Mouse (Mus musculus) midbrain, embryonic 15.5 days (tissue): ENCODE results near the gene Hist2h2ac. TPM values are rescaled to one million over a fixed set of nuclear protein-coding genes. Genes with fewer than 3 reads are reported as not detected.
"Not testable (repeated sequence)": the region's sequence is repeated elsewhere in the genome, so short reads cannot be mapped to it uniquely, and the experiment has no call there.

Source experiments
- ATAC-seq: fragments of 200-750 bp; cut with Nextera tagmentation; replicated peaks from 2 replicates; pipeline ENCODE4 v1.8.0; 2017; ENCODE audit warnings: moderate TSS enrichment
- H3K27ac ChIP-seq: fragments of 300-500 bp; sonication (generic); 2 replicates; pipeline ENCODE4 v1.5.1; 2015; ENCODE audit warnings: mild to moderate bottlenecking, inconsistent platforms
- H3K27me3 ChIP-seq: fragments of 300-500 bp; sonication (generic); replicated peaks from 2 replicates; pipeline ENCODE4 v1.6.1; 2015; ENCODE audit warnings: inconsistent platforms
- H3K36me3 ChIP-seq: fragments of 300-500 bp; sonication (generic); replicated peaks from 2 replicates; pipeline ENCODE4 v1.6.1; 2015; ENCODE audit warnings: inconsistent platforms
- H3K4me1 ChIP-seq: fragments of 300-500 bp; sonication (generic); 2 replicates; pipeline ENCODE4 v1.6.1; 2015; ENCODE audit warnings: inconsistent platforms
- H3K4me2 ChIP-seq: fragments of 300-500 bp; sonication (generic); 2 replicates; pipeline ENCODE4 v1.6.1; 2015; ENCODE audit warnings: inconsistent platforms, mild to moderate bottlenecking, moderate library complexity
- H3K4me3 ChIP-seq: fragments of 300-500 bp; sonication (generic); 2 replicates; pipeline ENCODE4 v1.5.1; 2015; ENCODE audit warnings: mild to moderate bottlenecking, inconsistent platforms
- H3K9ac ChIP-seq: fragments of 300-500 bp; sonication (generic); 2 replicates; pipeline ENCODE4 v1.6.1; 2015; ENCODE audit warnings: mild to moderate bottlenecking, inconsistent platforms
- H3K9me3 ChIP-seq: fragments of 300-500 bp; sonication (generic); 2 replicates; pipeline ENCODE4 v1.6.1; 2016; ENCODE audit warnings: inconsistent platforms
- WGBS: fragments of 180-500 bp; shearing (Covaris S2); methylation state at CpG from one replicate; pipeline ENCODE4 v1.1.7; 2015; ENCODE audit warnings: mixed read lengths; 5-methylcytosine and 5-hydroxymethylcytosine counted together
- polyA plus RNA-seq: library from polyadenylated mRNA; unstranded; fragments of >200 nt; fragmentation: Nextera tagmentation; extraction: Ambion mirVana; gene quantifications from 2 replicates; pipeline ENCODE4 v1.2.1, GENCODE M21; 2015

The Hist2h2ac gene
- polyA plus RNA-seq, 1 experiment from 2014 or later: 1.8 TPM

GRCm38 (mm10) chr3:96219191-96219641 lies 1.5 kb downstream of the Hist2h2ac start:
- Histone ChIP-seq H3K4me3 (peak overlapping the region; percentile 74), H3K27ac (peak overlapping the region; percentile 98), H3K4me2 (peak overlapping the region; percentile 93), H3K27me3 (no peaks in the 10 kb centered on the region), H3K4me1 (peaks cover 23% of the 10 kb centered on the region), H3K9me3 (no peaks in the 10 kb centered on the region), H3K36me3 (no peaks in the 10 kb centered on the region), H3K9ac (peak overlapping the region; percentile 87)
- ATAC-seq: peak; percentile 31
- WGBS: under 1% methylated on average over 12 of the region's 12 CpGs

GRCm38 (mm10) chr3:96209242-96209641 lies 11.4 kb downstream of the Hist2h2ac start:
- H3K27me3 ChIP-seq: no peaks in the 10 kb centered on the region
- no peak overlapping the region for H3K4me2 ChIP-seq
- no peaks in the 10 kb centered on the region for H3K9me3 ChIP-seq

GRCm38 (mm10) chr3:96207819-96208218 lies 12.9 kb downstream of the Hist2h2ac start:
- H3K27me3 ChIP-seq: no peaks in the 10 kb centered on the region
- 87% methylated on average over 3 of the region's 3 CpGs for WGBS
- no peak for ATAC-seq
- no peak overlapping the region for H3K4me2 ChIP-seq
- no peak overlapping the region for H3K27ac ChIP-seq
- no peaks in the 10 kb centered on the region for H3K36me3 ChIP-seq
- H3K9ac ChIP-seq: no peak overlapping the region
- H3K9me3 ChIP-seq: no peaks in the 10 kb centered on the region
- no peaks in the 10 kb centered on the region for H3K4me1 ChIP-seq
- no peak overlapping the region for H3K4me3 ChIP-seq

More at GRCm38 (mm10) chr3:96209242-96209641, 11.4 kb downstream of the Hist2h2ac start:
- no peak overlapping the region for H3K27ac ChIP-seq
- no peak overlapping the region for H3K9ac ChIP-seq
- H3K36me3 ChIP-seq: no peaks in the 10 kb centered on the region
- H3K4me1 ChIP-seq: no peaks in the 10 kb centered on the region
- no peak overlapping the region for H3K4me3 ChIP-seq
- ATAC-seq: no peak
- 22% methylated on average over 15 of the region's 15 CpGs for WGBS

GRCm38 (mm10) chr3:96199731-96200130 lies 20.9 kb downstream of the Hist2h2ac start:
- Histone ChIP-seq H3K9me3 (no peaks in the 10 kb centered on the region), H3K27me3 (no peaks in the 10 kb centered on the region), H3K4me2 (no peak overlapping the region), H3K4me1 (peaks cover 14% of the 10 kb centered on the region), H3K9ac (no peak overlapping the region), H3K4me3 (no peak overlapping the region), H3K27ac (no peak overlapping the region), H3K36me3 (no peaks in the 10 kb centered on the region; the same call in 1 of the 2 replicates)
- ATAC-seq: no peak
- WGBS: 72% methylated on average over 2 of the region's 2 CpGs

GRCm38 (mm10) chr3:96198601-96199251 lies 22.0 kb downstream of the Hist2h2ac start:
- H3K4me1 ChIP-seq: peaks cover 14% of the 10 kb centered on the region
- not testable (repeated sequence) for H3K27me3 ChIP-seq, H3K9me3 ChIP-seq, ATAC-seq, H3K4me3 ChIP-seq, H3K9ac ChIP-seq, H3K27ac ChIP-seq, H3K36me3 ChIP-seq
- peak overlapping the region; percentile 76 for H3K4me2 ChIP-seq
- 29% methylated on average over 8 of the region's 8 CpGs for WGBS

GRCm38 (mm10) chr3:96198181-96198580 lies 22.5 kb downstream of the Hist2h2ac start:
- Histone ChIP-seq H3K4me1 (peaks cover 14% of the 10 kb centered on the region), H3K27me3 (no peaks in the 10 kb centered on the region), H3K9me3 (no peaks in the 10 kb centered on the region), H3K36me3 (peaks cover 5% of the 10 kb centered on the region; the same call in 1 of the 2 replicates), H3K9ac (peak overlapping the region; percentile 25; the same call in 1 of the 2 replicates), H3K4me2 (peak overlapping the region; percentile 76), H3K4me3 (peak overlapping the region; percentile 71), H3K27ac (peak overlapping the region; percentile 51)
- peak; percentile 50 for ATAC-seq
- WGBS: 2% methylated on average over 6 of the region's 6 CpGs

- Histone ChIP-seq H3K4me1 (peaks cover 14% of the 10 kb centered on the region), H3K27me3 (no peaks in the 10 kb centered on the region), H3K4me3 (peak overlapping the region; percentile 71), H3K36me3 (peaks cover 6% of the 10 kb centered on the region; the same call in 1 of the 2 replicates), H3K9me3 (no peaks in the 10 kb centered on the region), H3K27ac (peak overlapping the region; percentile 98), H3K4me2 (peak overlapping the region; percentile 76), H3K9ac (peak overlapping the region; percentile 91)
- WGBS: under 1% methylated on average over 50 of the region's 50 CpGs
- peak; percentile 95 for ATAC-seq
Observed at GRCm38 (mm10) chr3:96197129-96197749, 23.4 kb downstream of the Hist2h2ac start.

- ATAC-seq: peak; percentile 18
- H3K27ac ChIP-seq: peak overlapping the region; percentile 98
- peak overlapping the region; percentile 76 for H3K4me2 ChIP-seq
- no peaks in the 10 kb centered on the region for H3K9me3 ChIP-seq
- no peaks in the 10 kb centered on the region for H3K27me3 ChIP-seq
- peaks cover 8% of the 10 kb centered on the region; the same call in 1 of the 2 replicates for H3K36me3 ChIP-seq
- H3K4me1 ChIP-seq: peaks cover 14% of the 10 kb centered on the region
- WGBS: 17% methylated on average over 27 of the region's 27 CpGs
- peak overlapping the region; percentile 91 for H3K9ac ChIP-seq
- peak overlapping the region; percentile 71 for H3K4me3 ChIP-seq
Observed at GRCm38 (mm10) chr3:96196437-96197128, 24.1 kb downstream of the Hist2h2ac start.

GRCm38 (mm10) chr3:96195616-96196313 lies 24.9 kb downstream of the Hist2h2ac start:
- H3K9ac ChIP-seq: no peak overlapping the region
- peak overlapping the region; percentile 71; the same call in 1 of the 2 replicates for H3K4me3 ChIP-seq
- peak overlapping the region; percentile 98; the same call in 1 of the 2 replicates for H3K27ac ChIP-seq
- 91% methylated on average over 11 of the region's 11 CpGs for WGBS
- H3K9me3 ChIP-seq: no peaks in the 10 kb centered on the region
- H3K27me3 ChIP-seq: no peaks in the 10 kb centered on the region
- H3K4me1 ChIP-seq: peaks cover 14% of the 10 kb centered on the region
- peak overlapping the region; percentile 76 for H3K4me2 ChIP-seq
- no peak for ATAC-seq
- peaks cover 16% of the 10 kb centered on the region; the same call in 1 of the 2 replicates for H3K36me3 ChIP-seq

- Histone ChIP-seq H3K27ac (no peak overlapping the region), H3K36me3 (peaks cover 19% of the 10 kb centered on the region; the same call in 1 of the 2 replicates), H3K9me3 (no peaks in the 10 kb centered on the region), H3K4me1 (peaks cover 14% of the 10 kb centered on the region), H3K4me2 (no peak overlapping the region), H3K27me3 (no peaks in the 10 kb centered on the region), H3K9ac (no peak overlapping the region), H3K4me3 (no peak overlapping the region)
- 91% methylated on average over 10 of the region's 10 CpGs for WGBS
- ATAC-seq: no peak
Observed at GRCm38 (mm10) chr3:96194966-96195365, 25.7 kb downstream of the Hist2h2ac start.

- no peaks in the 10 kb centered on the region for H3K27me3 ChIP-seq
- WGBS: 71% methylated on average over 12 of the region's 12 CpGs
- H3K4me1 ChIP-seq: peaks cover 11% of the 10 kb centered on the region
- H3K9ac ChIP-seq: no peak overlapping the region
- H3K36me3 ChIP-seq: peaks cover 27% of the 10 kb centered on the region; the same call in 1 of the 2 replicates
- H3K4me3 ChIP-seq: no peak overlapping the region
- H3K27ac ChIP-seq: no peak overlapping the region
- ATAC-seq: no peak
- no peaks in the 10 kb centered on the region for H3K9me3 ChIP-seq
- no peak overlapping the region for H3K4me2 ChIP-seq
Observed at GRCm38 (mm10) chr3:96192977-96193376, 27.7 kb downstream of the Hist2h2ac start.
